Mouse (Mus musculus): ENCODE results near the gene Pitpnc1. TPM values are rescaled to one million over a fixed set of nuclear protein-coding genes. Genes with fewer than 3 reads are reported as not detected.

The Pitpnc1 gene
- polyA plus RNA-seq, 1 experiment from 2014 or later, result 9.7 TPM

DNA sequence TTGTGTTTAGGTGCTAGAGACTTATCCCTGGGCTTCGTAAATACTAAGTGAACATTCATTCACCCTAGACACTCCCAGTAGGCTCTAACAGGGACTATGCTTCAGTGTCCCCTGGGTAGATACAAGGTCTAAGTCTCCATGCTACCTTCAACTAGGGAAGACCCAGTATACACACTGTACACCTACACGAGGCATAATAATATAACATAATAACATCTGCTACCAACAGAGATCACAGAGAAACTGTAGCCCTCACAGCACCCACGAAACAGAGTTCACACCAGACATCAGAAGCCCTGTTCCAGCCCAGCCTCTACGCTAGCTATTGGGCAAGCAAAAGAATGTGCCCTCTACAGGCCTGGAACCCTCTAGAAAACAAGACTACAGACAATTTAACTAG is 5.5 kb downstream of the Pitpnc1 start:
- ATAC-seq, result no peak
- H3K4me3 ChIP-seq, result no peak overlapping the region
- WGBS (ENCODE audit: insufficient replicate concordance), result 77% methylated on average over 4 of the region's 4 CpGs
- H3K4me2 ChIP-seq, result no peak overlapping the region
- H3K9me3 ChIP-seq (replicated peaks), result no peaks in the 10 kb centered on the region
- no peaks in the 10 kb centered on the region for H3K27me3 ChIP-seq (replicated peaks)
- H3K36me3 ChIP-seq, result peaks cover 8% of the 10 kb centered on the region
- H3K9ac ChIP-seq, result no peak overlapping the region
- H3K27ac ChIP-seq, result no peak overlapping the region
- peaks cover 60% of the 10 kb centered on the region for H3K4me1 ChIP-seq

DNA sequence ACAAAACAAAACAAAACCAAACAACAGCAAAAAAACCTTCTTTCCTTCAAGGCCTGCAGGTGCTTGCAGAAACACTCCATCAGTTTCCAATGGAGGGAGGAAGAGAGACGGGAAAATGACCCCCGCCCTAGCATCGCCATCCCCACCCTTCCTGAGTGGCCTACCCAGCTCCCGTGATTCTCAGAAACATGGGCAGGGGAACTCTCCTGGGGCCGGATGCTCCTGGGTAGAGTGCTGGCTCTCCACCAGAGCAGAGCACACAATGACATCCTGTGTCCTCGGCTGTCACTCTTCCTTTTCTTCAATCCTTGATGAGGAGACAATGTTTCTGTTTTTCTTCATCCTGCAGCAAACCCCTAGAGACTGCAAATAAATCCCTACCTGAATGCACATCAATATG is 6.4 kb downstream of the Pitpnc1 start:
- Histone ChIP-seq H3K4me2 (no peak overlapping the region), H3K27ac (no peak overlapping the region; the same call in 1 of the 2 replicates), H3K4me3 (no peak overlapping the region), H3K9ac (no peak overlapping the region), H3K36me3 (peaks cover 8% of the 10 kb centered on the region), H3K9me3 (replicated peaks) (no peaks in the 10 kb centered on the region), H3K27me3 (replicated peaks) (no peaks in the 10 kb centered on the region), H3K4me1 (peaks cover 61% of the 10 kb centered on the region)
- 59% methylated on average over 6 of the region's 6 CpGs for WGBS (ENCODE audit: insufficient replicate concordance)
- ATAC-seq, result no peak

- Histone ChIP-seq H3K4me3 (no peak overlapping the region), H3K9ac (no peak overlapping the region), H3K27me3 (replicated peaks) (no peaks in the 10 kb centered on the region), H3K27ac (no peak overlapping the region), H3K36me3 (peaks cover 8% of the 10 kb centered on the region), H3K9me3 (replicated peaks) (no peaks in the 10 kb centered on the region), H3K4me1 (peaks cover 65% of the 10 kb centered on the region), H3K4me2 (no peak overlapping the region)
- no peak for ATAC-seq
- 87% methylated on average over 12 of the region's 12 CpGs for WGBS (ENCODE audit: insufficient replicate concordance)
These were observed 7.2 kb downstream of the Pitpnc1 start for GRCm38 (mm10) chr11:107463251-107463681.

DNA sequence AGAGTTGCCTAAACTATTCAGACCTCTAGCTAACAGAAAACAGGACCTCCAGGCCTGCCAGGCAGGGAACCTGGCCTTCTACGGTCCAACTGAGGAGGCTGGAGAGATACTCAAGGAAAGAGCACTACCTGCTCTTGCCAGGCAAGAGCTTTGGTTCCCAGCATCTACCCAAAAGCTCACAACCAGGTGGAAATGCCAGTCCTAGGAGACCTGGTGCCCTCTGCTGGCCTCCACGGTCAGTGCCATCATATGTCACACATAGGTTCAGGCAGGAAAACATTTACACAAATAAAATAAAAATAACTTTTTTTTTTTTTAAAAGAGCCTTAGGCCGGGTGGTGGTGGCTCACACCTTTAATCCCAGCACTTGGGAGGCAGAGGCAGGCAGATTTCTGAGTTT is 8.0 kb downstream of the Pitpnc1 start:
- H3K4me2 ChIP-seq, result no peak overlapping the region
- no peak for ATAC-seq
- H3K9me3 ChIP-seq (replicated peaks), result no peaks in the 10 kb centered on the region
- no peak overlapping the region for H3K27ac ChIP-seq
- 73% methylated on average over 3 of the region's 3 CpGs for WGBS (ENCODE audit: insufficient replicate concordance)
- peaks cover 64% of the 10 kb centered on the region for H3K4me1 ChIP-seq
- H3K36me3 ChIP-seq, result peaks cover 8% of the 10 kb centered on the region
- no peak overlapping the region for H3K4me3 ChIP-seq
- H3K9ac ChIP-seq, result no peak overlapping the region
- H3K27me3 ChIP-seq (replicated peaks), result no peaks in the 10 kb centered on the region

- peaks cover 55% of the 10 kb centered on the region for H3K4me1 ChIP-seq
- no peak overlapping the region for H3K4me3 ChIP-seq
- 84% methylated on average over 7 of the region's 7 CpGs for WGBS (ENCODE audit: insufficient replicate concordance)
- ATAC-seq, result no peak
- no peak overlapping the region for H3K9ac ChIP-seq
- H3K27ac ChIP-seq, result no peak overlapping the region
- peaks cover 8% of the 10 kb centered on the region for H3K36me3 ChIP-seq
- no peaks in the 10 kb centered on the region for H3K27me3 ChIP-seq (replicated peaks)
- no peak overlapping the region for H3K4me2 ChIP-seq
- no peaks in the 10 kb centered on the region for H3K9me3 ChIP-seq (replicated peaks)
These were observed 10.7 kb downstream of the Pitpnc1 start for GRCm38 (mm10) chr11:107459828-107460227.

DNA sequence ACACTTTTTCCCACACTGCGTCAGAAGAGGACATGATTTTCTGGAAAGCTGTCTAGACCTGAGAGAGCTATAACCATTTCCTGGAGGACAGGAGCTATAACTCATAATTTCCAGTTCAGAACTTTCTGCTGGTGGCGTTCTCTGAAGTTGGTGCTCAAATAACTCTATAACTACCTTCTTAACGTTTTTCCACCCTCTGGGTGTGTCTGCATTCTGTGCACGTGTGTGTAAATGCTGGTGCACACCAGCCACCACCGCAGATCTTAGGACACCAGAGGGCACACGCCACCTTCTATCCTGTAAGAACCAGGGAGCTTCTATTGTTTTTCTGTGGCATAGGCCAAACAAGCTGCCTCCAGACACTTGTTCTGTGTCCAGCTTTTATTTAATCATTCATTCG is 11.5 kb downstream of the Pitpnc1 start:
- no peaks in the 10 kb centered on the region for H3K27me3 ChIP-seq (replicated peaks)
- H3K27ac ChIP-seq, result no peak overlapping the region
- peaks cover 57% of the 10 kb centered on the region for H3K4me1 ChIP-seq
- ATAC-seq, result no peak
- no peaks in the 10 kb centered on the region for H3K9me3 ChIP-seq (replicated peaks)
- no peak overlapping the region for H3K9ac ChIP-seq
- H3K4me3 ChIP-seq, result no peak overlapping the region
- H3K36me3 ChIP-seq, result peaks cover 15% of the 10 kb centered on the region
- no peak overlapping the region for H3K4me2 ChIP-seq
- WGBS (ENCODE audit: insufficient replicate concordance), result 74% methylated on average over 7 of the region's 7 CpGs

- H3K27ac ChIP-seq, result peak overlapping the region; percentile 12; the same call in 1 of the 2 replicates
- H3K4me2 ChIP-seq, result no peak overlapping the region
- WGBS (ENCODE audit: insufficient replicate concordance), result 58% methylated on average over 12 of the region's 12 CpGs
- no peak overlapping the region for H3K4me3 ChIP-seq
- ATAC-seq, result no peak
- H3K4me1 ChIP-seq, result peaks cover 56% of the 10 kb centered on the region
- no peaks in the 10 kb centered on the region for H3K27me3 ChIP-seq (replicated peaks)
- H3K9ac ChIP-seq, result no peak overlapping the region
- H3K36me3 ChIP-seq, result peaks cover 19% of the 10 kb centered on the region
- H3K9me3 ChIP-seq (replicated peaks), result no peaks in the 10 kb centered on the region
These were observed 12.2 kb downstream of the Pitpnc1 start for GRCm38 (mm10) chr11:107458286-107458685.

- H3K27me3 ChIP-seq (replicated peaks), result no peaks in the 10 kb centered on the region
- ATAC-seq, result no peak
- no peak overlapping the region; the same call in 1 of the 2 replicates for H3K27ac ChIP-seq
- peaks cover 57% of the 10 kb centered on the region for H3K4me1 ChIP-seq
- no peak overlapping the region for H3K4me3 ChIP-seq
- 80% methylated on average over 3 of the region's 3 CpGs for WGBS (ENCODE audit: insufficient replicate concordance)
- no peak overlapping the region for H3K9ac ChIP-seq
- H3K4me2 ChIP-seq, result no peak overlapping the region
- no peaks in the 10 kb centered on the region for H3K9me3 ChIP-seq (replicated peaks)
- peaks cover 18% of the 10 kb centered on the region for H3K36me3 ChIP-seq
These were observed 13.2 kb downstream of the Pitpnc1 start for GRCm38 (mm10) chr11:107457282-107457681.

DNA sequence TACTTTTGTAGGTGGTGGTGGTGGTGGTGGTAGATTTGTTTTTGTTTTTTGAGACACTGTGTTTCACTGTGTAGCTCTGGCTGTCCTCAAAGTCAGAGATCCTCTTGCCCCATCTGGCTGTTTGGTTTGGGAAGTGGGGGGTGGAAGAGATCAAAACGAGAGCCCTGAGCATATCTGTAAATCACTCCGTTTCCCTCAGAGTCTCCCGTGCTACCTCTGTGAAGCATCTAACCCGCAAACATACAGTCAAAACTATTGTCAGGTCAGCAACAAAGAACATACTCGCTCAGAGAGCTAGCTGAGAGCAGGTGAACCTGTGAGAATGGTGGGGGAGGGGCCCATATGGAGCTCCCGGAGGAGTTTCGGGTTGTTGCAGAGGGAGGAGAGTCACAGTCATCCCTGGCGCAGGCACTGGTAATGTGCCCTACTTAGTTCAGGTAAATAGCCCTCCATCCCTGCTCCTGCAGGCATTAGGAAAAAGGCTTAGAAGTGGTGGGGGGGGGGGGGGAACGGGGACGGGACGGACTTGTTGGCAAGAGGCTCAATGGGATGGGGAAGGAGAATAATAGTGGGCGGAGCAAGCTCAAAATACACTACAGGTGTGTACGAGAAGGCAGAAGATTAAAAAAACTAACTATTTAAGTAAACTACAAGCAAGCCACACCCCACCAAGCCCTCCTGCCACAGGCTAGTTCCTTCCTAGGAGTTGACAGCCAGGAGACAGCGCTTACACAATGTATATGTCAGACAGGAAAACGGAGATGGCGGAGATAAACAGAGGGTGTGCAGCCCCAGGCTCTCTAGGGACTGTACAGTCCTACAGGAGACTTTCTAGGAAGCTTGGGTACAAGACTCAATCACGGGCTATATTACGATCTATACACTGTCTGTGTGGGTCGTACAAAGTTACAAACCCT is 15.7 kb downstream of the Pitpnc1 start:
- H3K4me1 ChIP-seq, result peaks cover 75% of the 10 kb centered on the region
- no peaks in the 10 kb centered on the region for H3K27me3 ChIP-seq (replicated peaks)
- H3K4me2 ChIP-seq, result peak overlapping the region; percentile 58
- H3K36me3 ChIP-seq, result peaks cover 18% of the 10 kb centered on the region
- peak; percentile 51 for ATAC-seq
- peak overlapping the region; percentile 30 for H3K4me3 ChIP-seq
- WGBS (ENCODE audit: insufficient replicate concordance), result 34% methylated on average over 16 of the region's 19 CpGs
- H3K9ac ChIP-seq, result peak overlapping the region; percentile 13; the same call in 1 of the 2 replicates
- H3K27ac ChIP-seq, result peak overlapping the region; percentile 18; the same call in 1 of the 2 replicates
- no peaks in the 10 kb centered on the region for H3K9me3 ChIP-seq (replicated peaks)

DNA sequence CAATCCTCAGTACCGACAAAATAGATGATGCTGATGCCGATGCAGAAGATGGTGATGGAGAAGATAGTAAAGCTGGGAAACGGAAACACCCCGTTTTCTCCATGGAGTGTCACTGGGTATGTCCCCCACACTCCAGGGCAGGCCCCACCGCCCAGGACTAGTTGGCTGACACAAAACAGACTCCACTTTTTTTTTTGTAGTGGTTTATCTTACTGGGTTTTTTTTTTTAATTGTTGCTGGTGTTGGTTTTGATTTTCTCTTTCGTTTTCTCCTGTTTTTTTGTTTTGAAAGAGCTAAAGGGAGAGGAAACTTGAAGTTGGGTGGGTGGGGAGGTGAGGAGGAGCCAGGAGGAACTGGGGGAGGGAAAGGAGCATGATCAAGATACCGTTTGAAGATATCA is 18.4 kb downstream of the Pitpnc1 start:
- Histone ChIP-seq H3K4me3 (no peak overlapping the region), H3K4me2 (no peak overlapping the region), H3K4me1 (peaks cover 81% of the 10 kb centered on the region), H3K27ac (peak overlapping the region; percentile 92; the same call in 1 of the 2 replicates), H3K36me3 (peaks cover 18% of the 10 kb centered on the region), H3K9me3 (replicated peaks) (no peaks in the 10 kb centered on the region), H3K27me3 (replicated peaks) (no peaks in the 10 kb centered on the region), H3K9ac (no peak overlapping the region)
- no peak for ATAC-seq
- 81% methylated on average over 7 of the region's 7 CpGs for WGBS (ENCODE audit: insufficient replicate concordance)

- Histone ChIP-seq H3K9ac (peak overlapping the region; percentile 63), H3K27ac (peak overlapping the region; percentile 92), H3K4me3 (peak overlapping the region; percentile 27), H3K4me2 (peak overlapping the region; percentile 67), H3K36me3 (peaks cover 18% of the 10 kb centered on the region), H3K4me1 (peaks cover 86% of the 10 kb centered on the region), H3K9me3 (replicated peaks) (no peaks in the 10 kb centered on the region), H3K27me3 (replicated peaks) (no peaks in the 10 kb centered on the region)
- peak; percentile 76 for ATAC-seq
- WGBS (ENCODE audit: insufficient replicate concordance), result 13% methylated on average over 10 of the region's 10 CpGs
These were observed 19.4 kb downstream of the Pitpnc1 start for GRCm38 (mm10) chr11:107451106-107451505.

DNA sequence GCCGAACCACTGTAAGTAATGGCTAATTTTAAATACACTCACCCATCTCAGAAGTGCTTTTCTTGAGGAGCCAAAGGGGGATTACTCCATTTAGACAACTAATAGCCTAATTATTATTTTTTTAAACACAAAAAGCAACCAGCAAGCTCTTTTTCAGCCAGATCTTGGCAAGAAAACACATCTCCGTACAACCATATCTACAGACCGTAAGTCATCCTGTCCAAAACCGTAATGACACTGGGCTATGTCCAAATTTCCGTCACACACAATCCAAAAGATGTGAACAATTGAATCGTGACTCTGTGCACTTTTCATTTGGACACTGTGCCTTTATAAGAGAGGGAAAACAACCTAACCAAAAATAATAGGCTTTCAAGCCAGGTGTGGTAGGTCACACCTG is 20.4 kb downstream of the Pitpnc1 start:
- Histone ChIP-seq H3K4me3 (no peak overlapping the region), H3K9me3 (replicated peaks) (no peaks in the 10 kb centered on the region), H3K4me2 (peak overlapping the region; percentile 67), H3K27me3 (replicated peaks) (no peaks in the 10 kb centered on the region), H3K27ac (peak overlapping the region; percentile 92), H3K36me3 (peaks cover 18% of the 10 kb centered on the region), H3K9ac (peak overlapping the region; percentile 62; the same call in 1 of the 2 replicates), H3K4me1 (peaks cover 90% of the 10 kb centered on the region)
- no peak for ATAC-seq
- WGBS (ENCODE audit: insufficient replicate concordance), result 72% methylated on average over 6 of the region's 6 CpGs
